Mouse (Mus musculus) brain, embryonic 14.5 days (tissue): ENCODE measurements around the gene Wfdc5.

Source experiments
- CTCF ChIP-seq: fragments of 200-500 bp; IDR thresholded peaks from 2 replicates; pipeline ENCODE4 v1.5.1; 2012; ENCODE audit warnings: inconsistent platforms, mild to moderate bottlenecking, moderate library complexity, borderline replicate concordance; ENCODE audit not compliant: insufficient read depth, insufficient read length; ENCODE audit errors: extremely low read depth
- POLR2A ChIP-seq: fragments of 200-500 bp; IDR thresholded peaks from 2 replicates; pipeline ENCODE4 v1.6.1; 2012; ENCODE audit warnings: mild to moderate bottlenecking, inconsistent platforms, borderline replicate concordance; ENCODE audit not compliant: poor library complexity, insufficient read depth, insufficient read length, severe bottlenecking; ENCODE audit errors: extremely low read depth

DNA sequence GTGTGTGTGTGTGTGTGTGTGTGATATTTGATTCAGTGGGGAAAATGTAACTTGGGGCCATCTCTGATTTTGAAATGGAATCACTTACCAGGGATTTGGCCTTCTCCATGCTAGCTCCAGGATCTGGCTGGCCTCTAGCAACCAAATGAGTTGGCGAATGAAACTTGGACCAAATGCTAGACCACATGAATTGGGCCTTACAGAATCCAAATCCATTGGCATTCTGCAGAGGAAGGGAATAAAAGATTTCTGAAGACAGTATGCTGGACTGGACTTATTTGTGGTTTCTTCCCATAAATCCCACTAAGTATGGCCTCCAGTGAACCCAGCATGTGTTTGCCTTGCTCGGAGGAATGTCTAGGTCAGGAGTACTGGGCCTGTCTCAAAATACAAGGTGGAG lies 23.7 kb downstream of the Wfdc5 start:
- TF ChIP-seq CTCF (no peak), POLR2A (no peak)
